Mouse (Mus musculus) midbrain, embryonic 11.5 days (tissue): Measurements from ENCODE around the gene Pik3ca. TPM values are rescaled to one million over a fixed set of nuclear protein-coding genes. Genes with fewer than 3 reads are reported as not detected.

Source experiments
- ATAC-seq: fragments of 200-750 bp; cut with Nextera tagmentation; 2 replicates; pipeline ENCODE4 v1.8.0; 2017; ENCODE audit warnings: moderate TSS enrichment, moderate library complexity; ENCODE audit not compliant: low FRiP score
- DNase-seq: peaks from one replicate; pipeline ENCODE4 v3.0.0; 2015; ENCODE audit warnings: low spot score; ENCODE audit errors: missing footprints
- H3K27ac ChIP-seq: fragments of 300-500 bp; sonication (generic); 2 replicates; pipeline ENCODE4 v1.5.1; 2014; ENCODE audit warnings: low read depth, low read length
- H3K27me3 ChIP-seq: fragments of 300-500 bp; sonication (generic); 2 replicates; pipeline ENCODE4 v1.6.1; 2014; ENCODE audit warnings: mild to moderate bottlenecking, low read length, moderate library complexity, mixed read lengths; ENCODE audit not compliant: control insufficient read depth, insufficient read depth
- H3K36me3 ChIP-seq: fragments of 300-500 bp; sonication (generic); 2 replicates; pipeline ENCODE4 v1.6.1; 2014; ENCODE audit warnings: mild to moderate bottlenecking, low read length, moderate library complexity, mixed read lengths; ENCODE audit not compliant: control insufficient read depth, insufficient read depth
- H3K4me1 ChIP-seq: fragments of 300-500 bp; sonication (generic); 2 replicates; pipeline ENCODE4 v1.6.1; 2014; ENCODE audit warnings: low read length; ENCODE audit not compliant: control insufficient read depth, insufficient read depth
- H3K4me2 ChIP-seq: fragments of 300-500 bp; sonication (generic); 2 replicates; pipeline ENCODE4 v1.6.1; 2014; ENCODE audit warnings: mild to moderate bottlenecking, moderate library complexity
- H3K4me3 ChIP-seq: fragments of 300-500 bp; sonication (generic); 2 replicates; pipeline ENCODE4 v1.5.1; 2014; ENCODE audit warnings: low read depth, low read length
- H3K9ac ChIP-seq: fragments of 300-500 bp; sonication (generic); 2 replicates; pipeline ENCODE4 v1.6.1; 2014; ENCODE audit warnings: low read length
- H3K9me3 ChIP-seq: fragments of 300-500 bp; sonication (generic); 2 replicates; pipeline ENCODE4 v1.6.1; 2016; ENCODE audit warnings: low read length; ENCODE audit not compliant: control insufficient read depth
- WGBS: fragments of 180-500 bp; shearing (Covaris S2); extraction: QIAGEN DNeasy Blood & Tissue Kit; methylation state at CpG from one replicate; pipeline ENCODE4 v1.1.7; 2014; 5-methylcytosine and 5-hydroxymethylcytosine counted together
- polyA plus RNA-seq: library from polyadenylated mRNA; unstranded; fragments of >200 nt; fragmentation: Nextera tagmentation; extraction: Ambion mirVana; gene quantifications from 2 replicates; pipeline ENCODE4 v1.2.1, GENCODE M21; 2014

Gene Pik3ca
- polyA plus RNA-seq, 1 experiment from 2014 or later: 12.7 TPM

DNA sequence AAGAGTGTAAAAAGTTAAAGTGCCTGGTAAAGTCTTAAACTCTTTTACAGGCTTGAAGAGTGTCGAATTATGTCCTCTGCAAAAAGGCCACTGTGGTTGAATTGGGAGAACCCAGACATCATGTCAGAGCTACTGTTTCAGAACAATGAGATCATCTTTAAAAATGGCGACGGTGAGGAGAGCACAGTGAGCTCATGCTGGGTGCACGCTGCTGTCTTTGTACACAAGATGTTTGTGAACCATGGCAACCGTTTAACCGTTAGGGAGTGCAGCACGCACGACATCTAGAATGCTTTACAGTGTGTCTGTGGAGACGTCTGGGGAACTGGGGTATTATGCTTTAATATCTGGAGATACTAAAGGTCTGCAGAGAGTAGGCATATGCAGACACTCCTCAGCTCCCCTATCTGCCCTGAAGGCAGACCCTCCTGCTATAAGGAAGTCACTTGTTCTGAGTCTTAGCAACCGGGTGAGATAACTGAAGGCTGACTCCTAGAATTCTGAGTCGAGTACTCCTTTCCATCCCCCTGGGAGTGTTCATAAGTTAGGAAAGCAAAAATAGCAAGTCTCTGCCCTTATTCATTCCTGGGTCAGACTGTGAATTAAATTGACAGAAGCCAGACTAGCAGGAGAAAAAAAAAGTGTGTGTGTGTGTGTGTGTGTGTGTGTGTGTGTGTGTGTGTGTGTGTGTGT is 57.0 kb downstream of the Pik3ca start:
- H3K27me3 ChIP-seq: no peaks in the 10 kb centered on the region
- no peak for DNase-seq
- no peak overlapping the region for H3K4me3 ChIP-seq
- H3K4me1 ChIP-seq: no peaks in the 10 kb centered on the region
- H3K9me3 ChIP-seq: no peaks in the 10 kb centered on the region
- 88% methylated on average over 11 of the region's 11 CpGs for WGBS
- H3K4me2 ChIP-seq: no peak overlapping the region
- no peak for ATAC-seq
- no peak overlapping the region for H3K27ac ChIP-seq
- H3K9ac ChIP-seq: no peak overlapping the region
- H3K36me3 ChIP-seq: peaks cover 10% of the 10 kb centered on the region; the same call in 1 of the 2 replicates

DNA sequence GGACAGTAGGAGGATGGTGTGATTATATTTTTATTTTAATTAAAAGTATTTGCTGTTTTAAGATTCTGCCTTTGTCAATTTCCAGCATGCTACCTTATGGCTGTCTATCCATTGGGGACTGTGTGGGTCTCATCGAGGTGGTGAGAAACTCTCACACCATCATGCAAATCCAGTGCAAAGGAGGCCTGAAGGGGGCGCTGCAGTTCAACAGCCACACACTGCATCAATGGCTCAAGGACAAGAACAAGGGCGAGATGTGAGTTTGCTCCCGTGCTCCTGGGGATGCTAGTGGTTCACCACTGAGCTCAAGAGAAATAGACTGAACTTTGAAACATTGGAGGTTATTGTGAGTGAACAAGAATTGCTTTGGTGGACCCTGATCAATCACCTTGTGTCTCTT is 62.3 kb downstream of the Pik3ca start:
- H3K4me3 ChIP-seq: no peak overlapping the region
- 66% methylated on average over 4 of the region's 4 CpGs for WGBS
- no peaks in the 10 kb centered on the region for H3K27me3 ChIP-seq
- no peak overlapping the region for H3K9ac ChIP-seq
- H3K9me3 ChIP-seq: no peaks in the 10 kb centered on the region
- DNase-seq (peak; percentile 92), ATAC-seq (no peak)
- no peak overlapping the region for H3K27ac ChIP-seq
- no peaks in the 10 kb centered on the region for H3K4me1 ChIP-seq
- no peak overlapping the region for H3K4me2 ChIP-seq
- peaks cover 9% of the 10 kb centered on the region; the same call in 1 of the 2 replicates for H3K36me3 ChIP-seq

DNA sequence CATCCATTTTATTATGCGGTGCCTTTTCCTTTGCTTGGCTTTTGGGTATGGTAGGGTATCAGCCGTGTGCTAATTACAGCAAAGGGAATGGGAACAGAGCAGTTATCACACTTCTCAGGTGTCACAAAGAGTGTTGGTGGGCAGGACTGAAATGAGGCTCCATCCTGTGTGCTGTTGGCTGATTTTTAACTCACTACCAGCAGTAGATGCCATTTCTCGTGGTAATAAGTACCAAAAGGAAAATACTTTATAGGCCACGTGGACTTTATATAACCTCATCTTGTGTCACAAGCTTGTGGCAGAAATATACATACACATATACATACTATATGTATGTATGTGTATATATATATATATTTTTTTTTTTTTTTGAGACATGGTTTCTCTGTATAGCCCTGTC is 69.8 kb downstream of the Pik3ca start:
- no peak for DNase-seq
- WGBS: 97% methylated on average over 4 of the region's 4 CpGs

DNA sequence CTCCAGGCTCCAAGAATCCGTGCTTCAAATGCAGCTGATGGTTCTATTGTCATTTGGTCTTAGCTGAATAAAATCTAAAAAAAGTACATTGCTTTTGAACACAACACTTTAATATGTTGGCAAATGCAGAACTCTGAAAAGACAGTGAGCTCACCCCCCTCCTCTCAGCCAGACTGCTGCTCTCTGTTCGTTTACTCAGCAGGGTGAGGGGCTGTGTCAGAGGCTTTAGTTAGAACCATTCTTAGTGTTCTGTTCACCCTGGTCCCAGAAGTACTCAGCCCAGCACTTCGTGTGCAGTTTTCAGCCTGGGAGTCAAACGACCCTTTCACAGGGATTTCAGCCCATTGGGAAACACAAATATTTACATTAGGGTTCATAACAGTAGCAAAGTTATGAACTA is 70.9 kb downstream of the Pik3ca start:
- H3K9me3 ChIP-seq: no peaks in the 10 kb centered on the region
- no peak overlapping the region for H3K27ac ChIP-seq
- WGBS: 77% methylated on average over 4 of the region's 4 CpGs
- ATAC-seq: no peak
- no peaks in the 10 kb centered on the region for H3K4me1 ChIP-seq
- no peak overlapping the region for H3K4me2 ChIP-seq
- no peak for DNase-seq
- H3K9ac ChIP-seq: no peak overlapping the region
- no peaks in the 10 kb centered on the region for H3K36me3 ChIP-seq
- H3K27me3 ChIP-seq: no peaks in the 10 kb centered on the region
- no peak overlapping the region for H3K4me3 ChIP-seq

More for the DNA sequence above, 69.8 kb downstream of the Pik3ca start:
- no peak overlapping the region for H3K4me2 ChIP-seq
- no peaks in the 10 kb centered on the region for H3K4me1 ChIP-seq
- no peak overlapping the region for H3K27ac ChIP-seq
- H3K27me3 ChIP-seq: no peaks in the 10 kb centered on the region
- no peaks in the 10 kb centered on the region for H3K9me3 ChIP-seq
- H3K9ac ChIP-seq: no peak overlapping the region
- no peak for ATAC-seq
- no peaks in the 10 kb centered on the region for H3K36me3 ChIP-seq
- H3K4me3 ChIP-seq: no peak overlapping the region

DNA sequence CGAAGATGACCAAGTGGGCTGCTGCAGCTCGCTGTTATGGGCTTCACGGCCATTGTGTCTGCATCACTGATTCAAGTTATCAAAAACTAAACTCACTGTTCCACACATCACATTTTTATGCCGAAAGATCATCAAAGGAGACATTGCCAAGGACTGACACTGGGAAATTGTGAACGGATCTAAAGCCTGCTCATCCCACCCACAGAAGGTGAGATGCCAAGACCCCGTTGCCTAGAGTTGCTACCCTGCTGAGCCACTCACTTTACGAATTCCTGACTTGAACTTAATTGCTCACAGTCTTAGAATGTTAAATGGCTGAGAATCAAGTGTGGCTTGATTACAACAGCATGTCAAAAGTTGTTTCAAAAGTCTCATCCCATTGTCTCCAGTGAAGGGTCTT is 73.0 kb downstream of the Pik3ca start:
- 74% methylated on average over 7 of the region's 7 CpGs for WGBS
- H3K27me3 ChIP-seq: no peaks in the 10 kb centered on the region
- no peak overlapping the region for H3K4me3 ChIP-seq
- H3K27ac ChIP-seq: no peak overlapping the region
- H3K4me2 ChIP-seq: no peak overlapping the region
- no peak for ATAC-seq
- H3K9ac ChIP-seq: no peak overlapping the region
- DNase-seq: no peak
- no peaks in the 10 kb centered on the region for H3K36me3 ChIP-seq
- H3K4me1 ChIP-seq: no peaks in the 10 kb centered on the region
- H3K9me3 ChIP-seq: no peaks in the 10 kb centered on the region

DNA sequence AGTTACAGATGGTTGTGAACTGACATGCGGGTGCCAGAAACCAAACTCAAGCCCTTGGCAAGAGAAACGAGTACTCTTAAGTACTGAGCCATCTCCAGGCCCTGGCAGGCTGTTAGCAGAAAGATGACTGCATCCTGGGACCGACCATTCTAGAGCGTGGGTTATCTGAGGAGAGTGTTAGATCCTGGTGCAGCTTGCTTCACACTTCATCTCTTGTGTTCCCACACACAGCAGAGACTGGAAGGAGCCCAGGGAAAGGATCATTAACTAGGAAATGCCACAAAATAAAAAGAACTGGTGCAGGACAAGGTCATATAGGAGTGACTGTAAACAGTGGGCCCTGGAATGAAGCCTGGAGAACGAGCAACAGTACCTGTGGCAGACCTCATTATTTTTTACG is 73.6 kb downstream of the Pik3ca start:
- Histone ChIP-seq H3K27ac (no peak overlapping the region), H3K9me3 (no peaks in the 10 kb centered on the region), H3K27me3 (no peaks in the 10 kb centered on the region), H3K4me2 (no peak overlapping the region), H3K4me3 (no peak overlapping the region), H3K9ac (no peak overlapping the region), H3K4me1 (no peaks in the 10 kb centered on the region), H3K36me3 (no peaks in the 10 kb centered on the region)
- ATAC-seq (no peak), DNase-seq (no peak)
- 89% methylated on average over 6 of the region's 6 CpGs for WGBS

DNA sequence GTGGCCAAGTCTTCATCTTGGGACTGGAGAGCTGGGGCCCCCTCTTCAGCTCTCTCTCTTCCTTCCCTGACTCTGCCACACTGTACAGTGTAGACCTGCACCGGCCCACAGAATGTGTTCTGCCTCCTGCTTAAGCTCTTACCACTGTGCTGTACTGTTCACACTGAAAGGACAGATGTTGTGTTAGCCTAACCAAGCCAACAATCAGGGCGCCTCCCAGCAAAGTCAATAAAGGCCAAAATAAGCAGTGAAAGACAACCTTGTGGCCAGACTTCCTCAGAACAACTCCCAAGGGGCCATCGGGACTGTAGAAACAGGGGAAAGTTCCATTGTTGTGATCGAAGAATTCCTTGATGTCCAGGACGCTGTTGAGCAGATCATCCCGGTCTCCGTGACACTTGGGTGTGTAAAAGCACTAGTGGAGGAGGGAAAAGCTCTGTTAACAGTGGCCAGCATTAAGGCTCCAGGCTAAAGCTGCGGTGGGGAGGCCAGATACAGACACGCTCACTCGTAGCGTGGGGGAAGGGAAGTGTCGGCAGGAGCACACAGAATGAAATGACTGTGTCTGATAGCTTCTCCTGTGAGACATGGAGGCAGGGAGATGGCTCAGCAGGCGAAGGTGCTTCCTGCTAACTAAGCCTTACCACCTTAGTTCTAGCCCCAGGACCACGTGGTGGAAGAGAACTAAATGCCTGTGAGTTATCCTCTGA is 74.9 kb downstream of the Pik3ca start:
- no peaks in the 10 kb centered on the region for H3K27me3 ChIP-seq
- no peak overlapping the region for H3K27ac ChIP-seq
- no peak overlapping the region for H3K4me2 ChIP-seq
- H3K36me3 ChIP-seq: no peaks in the 10 kb centered on the region
- ATAC-seq (no peak), DNase-seq (no peak)
- no peaks in the 10 kb centered on the region for H3K4me1 ChIP-seq
- no peak overlapping the region for H3K4me3 ChIP-seq
- H3K9ac ChIP-seq: no peak overlapping the region
- WGBS: 75% methylated on average over 14 of the region's 14 CpGs
- H3K9me3 ChIP-seq: no peaks in the 10 kb centered on the region

DNA sequence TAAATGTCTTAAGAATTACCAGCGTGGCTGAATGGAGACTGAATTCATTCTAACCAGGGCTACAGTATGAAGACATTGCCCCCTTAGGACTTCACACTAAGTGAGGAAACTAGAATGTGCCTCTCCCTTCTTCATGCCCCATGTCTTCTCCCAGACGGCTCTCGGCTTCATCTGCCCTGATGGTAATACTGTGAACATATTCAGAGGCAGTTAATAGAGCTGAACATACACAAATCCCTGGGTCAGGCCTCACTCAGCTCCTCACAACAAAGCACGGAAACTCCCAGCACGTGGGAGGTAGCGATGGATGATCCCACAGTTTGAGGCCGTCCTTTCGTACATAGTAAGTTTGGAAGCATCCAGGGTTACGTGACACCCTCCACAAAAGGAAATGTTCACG is 75.7 kb downstream of the Pik3ca start:
- no peak overlapping the region for H3K9ac ChIP-seq
- H3K36me3 ChIP-seq: no peaks in the 10 kb centered on the region
- no peaks in the 10 kb centered on the region for H3K4me1 ChIP-seq
- H3K27ac ChIP-seq: no peak overlapping the region
- no peak for DNase-seq
- H3K9me3 ChIP-seq: no peaks in the 10 kb centered on the region
- no peaks in the 10 kb centered on the region for H3K27me3 ChIP-seq
- no peak overlapping the region for H3K4me3 ChIP-seq
- ATAC-seq: no peak
- 91% methylated on average over 10 of the region's 10 CpGs for WGBS
- H3K4me2 ChIP-seq: no peak overlapping the region

DNA sequence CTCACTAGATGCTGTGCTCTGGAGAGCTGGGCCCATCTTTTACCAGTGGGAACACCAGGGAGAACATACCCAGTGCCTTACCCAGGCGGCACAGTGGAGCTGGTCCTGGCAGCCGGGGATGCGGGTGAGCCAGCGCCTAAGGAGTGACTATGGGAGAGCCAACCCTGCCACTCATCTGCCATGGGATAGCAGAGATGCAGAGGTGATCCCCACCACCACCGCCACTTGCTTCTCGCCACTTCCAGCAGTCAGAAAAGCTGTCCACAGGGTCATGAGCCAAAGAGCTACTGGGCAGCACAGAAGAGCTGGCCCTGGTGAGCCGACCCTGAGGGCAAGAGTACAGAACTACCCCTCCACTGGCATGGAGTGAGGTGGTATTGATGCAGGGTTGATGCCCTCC is 82.5 kb downstream of the Pik3ca start:
- Histone ChIP-seq H3K4me1 (no peaks in the 10 kb centered on the region), H3K9me3 (no peaks in the 10 kb centered on the region), H3K36me3 (no peaks in the 10 kb centered on the region), H3K27ac (no peak overlapping the region), H3K4me2 (no peak overlapping the region), H3K4me3 (no peak overlapping the region), H3K27me3 (no peaks in the 10 kb centered on the region), H3K9ac (no peak overlapping the region)
- DNase-seq: no peak
- whole genome bisulfite sequencing: 92% methylated on average over 7 of the region's 7 CpGs
- ATAC-seq: no peak
